Mouse (Mus musculus): Measurements from ENCODE around the gene Stk24.

Gene Stk24

DNA sequence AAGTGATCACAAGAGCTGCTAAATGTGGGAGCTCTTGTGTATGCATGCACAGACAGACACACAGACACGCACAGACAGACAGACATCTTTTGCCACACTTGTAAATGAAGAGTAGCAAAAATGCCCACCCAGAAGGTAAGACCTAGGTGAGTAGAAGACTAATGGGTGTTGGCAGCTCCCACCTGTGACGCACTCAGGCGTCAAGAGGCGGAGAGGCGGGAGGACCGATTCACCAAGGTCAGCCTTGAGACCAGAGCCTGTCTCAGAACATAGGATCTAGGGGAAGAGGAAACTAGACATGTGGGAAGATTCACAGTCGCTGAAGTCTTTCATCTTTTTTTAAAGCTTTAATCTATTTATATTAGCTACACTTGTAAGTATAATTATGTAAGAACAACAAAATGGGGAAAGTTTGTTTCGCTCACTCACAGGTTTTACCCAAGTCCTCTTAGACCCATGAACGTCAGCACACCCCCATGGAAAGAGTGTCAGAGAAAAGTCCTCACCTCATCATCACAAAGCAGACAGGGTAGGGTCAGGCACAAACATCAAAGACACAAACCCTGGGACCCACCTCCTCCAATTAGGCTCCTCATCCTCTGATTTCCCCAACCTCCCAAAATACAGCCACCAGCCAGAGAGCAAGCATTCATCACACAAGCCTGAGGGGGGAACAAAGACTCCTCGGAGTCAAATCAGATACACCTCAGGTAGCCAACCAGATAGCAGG, 26.0 kb downstream of the Stk24 start:
- in situ Hi-C loops (cut with MboI; ENCODE audit: low sequenced_read_pairs), result no loop called here

DNA sequence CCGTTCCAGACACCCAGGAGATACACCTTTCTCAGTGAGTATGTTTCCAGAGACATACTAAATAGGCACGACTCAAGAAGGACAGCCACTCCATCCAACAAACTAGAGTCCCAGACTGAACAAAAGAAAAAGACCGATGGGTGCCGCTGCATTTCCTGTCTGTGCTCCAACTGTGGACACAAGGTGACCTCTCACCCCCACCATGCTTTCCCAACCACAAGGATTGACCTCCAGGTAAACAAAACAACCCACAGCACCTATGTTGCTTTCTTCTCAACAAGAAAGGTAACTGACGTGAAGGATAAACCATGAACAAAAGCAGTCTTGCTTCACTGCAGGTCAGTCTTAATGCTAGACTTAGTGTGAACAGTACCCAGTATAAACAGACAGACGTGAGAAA, 27.1 kb downstream of the Stk24 start:
- in situ Hi-C loops (cut with MboI; ENCODE audit: low sequenced_read_pairs), result no loop called here

DNA sequence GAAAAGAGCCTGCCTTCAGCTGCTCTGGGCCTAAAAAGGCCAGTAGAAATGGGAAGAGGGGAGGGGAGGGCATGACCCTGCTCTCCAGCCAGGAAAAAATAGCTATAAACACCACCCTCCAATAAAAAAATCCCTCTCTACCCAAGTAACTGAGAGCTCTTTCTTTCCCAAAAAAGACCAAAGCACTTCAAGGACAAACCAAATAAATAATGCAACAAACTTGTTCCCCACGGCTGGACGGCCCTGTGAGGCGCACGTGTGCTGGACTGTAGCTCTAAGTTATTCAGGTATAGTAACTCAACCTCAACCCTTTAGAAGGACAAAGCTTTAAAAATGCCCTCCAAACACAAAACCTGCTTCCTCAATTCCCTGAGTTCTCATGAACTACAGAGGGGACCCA, 28.1 kb downstream of the Stk24 start:
- in situ Hi-C loops (cut with MboI; ENCODE audit: low sequenced_read_pairs), result no loop called here

- in situ Hi-C loops (cut with MboI; ENCODE audit: low sequenced_read_pairs), result no loop called here
These were observed 29.8 kb downstream of the Stk24 start for GRCm38 (mm10) chr14:121350011-121350410.

- in situ Hi-C loops (cut with MboI; ENCODE audit: low sequenced_read_pairs), result no loop called here
These were observed 30.5 kb downstream of the Stk24 start for GRCm38 (mm10) chr14:121349291-121349690.

DNA sequence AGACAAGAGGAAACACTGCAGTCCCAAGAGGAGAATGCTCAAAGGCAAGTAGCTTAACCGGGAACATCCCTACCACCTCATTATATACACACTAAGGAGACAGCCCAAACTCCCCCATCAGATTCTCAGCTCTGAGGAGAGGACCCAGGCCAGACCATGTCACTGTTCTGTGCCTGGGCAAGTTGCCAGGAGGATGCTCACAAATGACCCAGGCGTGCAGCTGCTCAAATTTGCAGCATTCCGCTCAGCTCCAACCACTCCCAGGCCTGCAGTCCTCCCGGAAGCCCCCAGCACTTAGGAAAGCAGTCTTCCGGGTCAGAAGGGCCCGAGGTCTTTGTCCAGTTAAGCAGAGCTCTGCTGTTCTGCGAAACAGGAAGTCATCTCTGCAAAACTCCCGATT, 31.6 kb downstream of the Stk24 start:
- in situ Hi-C loops (cut with MboI; ENCODE audit: low sequenced_read_pairs), result no loop called here

DNA sequence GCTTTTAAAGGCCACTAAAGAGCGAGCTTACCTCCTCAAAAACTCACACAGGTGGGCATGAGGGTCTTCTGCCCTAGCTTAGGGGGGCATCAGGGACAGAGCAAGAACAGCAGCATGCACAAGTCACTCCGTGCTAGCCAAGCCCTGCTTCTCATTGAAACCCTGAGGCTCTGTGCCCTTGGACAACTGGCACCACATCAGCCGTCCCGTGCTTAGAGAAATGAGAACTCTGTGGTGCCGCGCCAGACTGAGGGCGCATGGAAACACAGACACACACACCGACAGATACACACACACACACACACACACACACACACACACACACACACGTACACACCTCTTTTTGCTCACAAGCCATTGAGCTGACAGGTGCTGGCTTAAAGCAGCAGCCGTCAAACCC, 32.7 kb downstream of the Stk24 start:
- in situ Hi-C loops (cut with MboI; ENCODE audit: low sequenced_read_pairs), result no loop called here

- in situ Hi-C loops (cut with MboI; ENCODE audit: low sequenced_read_pairs), result no loop called here
These were observed 33.2 kb downstream of the Stk24 start for GRCm38 (mm10) chr14:121346654-121347053.

GRCm38 (mm10) chr14:121346053-121346452, 33.8 kb downstream of the Stk24 start:
- in situ Hi-C loops (cut with MboI; ENCODE audit: low sequenced_read_pairs), result no loop called here

DNA sequence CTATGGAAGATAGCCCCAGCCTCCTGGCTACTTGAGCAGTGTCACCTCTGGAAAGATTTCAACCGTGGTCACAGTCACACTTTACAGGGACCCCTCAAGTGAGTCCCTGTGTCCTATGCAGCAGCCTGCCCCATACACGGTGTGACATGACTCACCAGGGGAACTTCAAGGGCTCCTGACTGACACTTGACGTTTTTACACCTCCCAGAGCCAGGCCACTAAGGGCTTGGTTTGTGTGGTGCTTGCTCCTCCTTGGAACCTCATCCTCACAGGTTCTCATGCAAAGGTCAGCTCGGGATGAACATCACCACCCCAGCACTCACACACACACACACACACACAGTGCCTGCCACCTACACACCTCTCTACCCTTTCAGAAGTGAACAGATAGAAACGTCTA, 34.9 kb downstream of the Stk24 start:
- in situ Hi-C loops (cut with MboI; ENCODE audit: low sequenced_read_pairs), result no loop called here

DNA sequence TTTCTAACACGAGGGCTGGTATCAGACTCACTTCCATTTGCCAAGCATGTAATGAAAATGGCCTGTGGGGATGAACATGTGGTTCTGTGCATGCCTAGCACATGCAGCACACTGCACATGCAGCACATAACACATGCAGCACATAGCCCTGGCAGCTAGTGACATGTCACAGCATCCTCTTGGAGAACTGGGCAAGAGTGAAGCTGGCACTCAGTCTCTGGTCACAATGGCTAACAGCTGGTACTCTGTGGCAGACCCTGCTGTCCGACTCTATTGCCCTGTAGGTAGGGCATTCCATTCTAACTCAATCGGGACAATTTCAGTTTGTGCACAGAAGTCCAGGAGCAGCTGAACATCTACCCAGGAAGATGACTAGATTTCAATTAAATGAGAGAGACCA, 36.9 kb downstream of the Stk24 start:
- in situ Hi-C loops (cut with MboI; ENCODE audit: low sequenced_read_pairs), result no loop called here

GRCm38 (mm10) chr14:121339951-121340401, 39.8 kb downstream of the Stk24 start:
- in situ Hi-C loops (cut with MboI; ENCODE audit: low sequenced_read_pairs), result no loop called here

- in situ Hi-C loops (cut with MboI; ENCODE audit: low sequenced_read_pairs), result no loop called here
These were observed 40.8 kb downstream of the Stk24 start for GRCm38 (mm10) chr14:121338819-121339573.

DNA sequence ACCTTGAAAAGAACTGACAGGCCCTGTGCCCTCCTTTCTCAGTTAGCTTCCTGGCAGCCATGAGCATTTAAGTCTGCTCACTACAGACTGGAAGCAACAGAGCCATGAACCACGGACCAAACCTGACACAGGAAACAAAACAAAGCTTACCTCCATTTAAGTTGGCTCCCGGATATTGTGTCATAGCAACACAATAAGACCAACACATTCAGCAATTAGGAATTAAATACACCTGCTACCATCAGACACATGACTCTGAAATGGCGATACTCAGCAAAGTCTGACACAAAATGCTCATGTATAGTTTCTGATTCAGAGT, 49.8 kb downstream of the Stk24 start:
- in situ Hi-C loops (cut with MboI; ENCODE audit: low sequenced_read_pairs), result no loop called here

DNA sequence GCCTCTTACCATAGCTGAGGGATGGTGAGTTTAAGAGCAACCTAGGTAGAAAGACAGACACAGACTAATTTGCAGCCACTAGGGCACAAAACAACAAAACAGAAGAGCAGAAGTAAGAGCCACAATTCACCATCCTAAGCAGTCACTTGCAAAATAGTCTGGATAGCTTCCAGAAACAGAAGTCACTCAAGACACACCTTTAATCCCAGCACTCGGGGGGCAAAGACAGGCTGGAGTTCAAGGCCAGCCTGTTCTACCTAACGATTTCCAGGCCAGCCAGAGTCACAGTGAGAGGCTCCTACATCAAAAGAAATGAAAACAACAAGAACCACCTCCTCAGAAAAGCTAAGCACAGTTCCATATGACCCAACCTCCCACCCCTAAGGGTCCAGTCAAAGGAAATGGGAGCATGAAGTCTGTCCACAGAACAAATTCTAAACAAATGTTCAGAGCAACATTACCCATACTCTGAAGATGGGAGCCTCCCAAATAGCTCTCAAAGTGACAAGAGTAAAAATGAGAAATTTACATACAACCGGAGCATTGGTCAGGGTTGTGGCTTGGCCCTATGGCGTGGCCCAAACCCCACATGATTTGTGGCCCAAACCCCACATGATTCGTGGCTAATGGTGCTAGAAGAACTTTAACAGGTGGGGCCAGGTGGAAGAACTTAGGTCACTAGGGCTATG, 50.3 kb downstream of the Stk24 start:
- in situ Hi-C loops (cut with MboI; ENCODE audit: low sequenced_read_pairs), result no loop called here

GRCm38 (mm10) chr14:121328878-121329277, 50.9 kb downstream of the Stk24 start:
- in situ Hi-C loops (cut with MboI; ENCODE audit: low sequenced_read_pairs), result no loop called here

DNA sequence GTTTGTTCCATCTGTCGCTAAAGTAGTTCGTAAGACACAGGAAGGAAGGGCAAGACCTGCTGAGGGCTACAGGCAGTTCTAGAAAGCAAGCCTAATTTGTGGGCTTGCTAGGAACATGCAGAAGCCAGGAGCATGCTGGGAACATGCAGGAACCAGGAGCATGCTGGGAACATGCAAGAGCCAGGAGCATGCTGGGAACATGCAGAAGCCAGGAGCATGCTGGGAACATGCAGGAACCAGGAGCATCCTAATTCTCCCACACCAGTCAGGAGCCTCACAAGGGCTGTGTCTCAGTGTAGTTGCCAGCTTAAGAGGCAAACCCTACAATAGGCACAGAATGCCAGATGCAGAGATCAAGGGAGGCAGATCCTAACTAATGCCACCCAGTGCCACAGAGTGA, 53.4 kb downstream of the Stk24 start:
- in situ Hi-C loops (cut with MboI; ENCODE audit: low sequenced_read_pairs), result no loop called here

DNA sequence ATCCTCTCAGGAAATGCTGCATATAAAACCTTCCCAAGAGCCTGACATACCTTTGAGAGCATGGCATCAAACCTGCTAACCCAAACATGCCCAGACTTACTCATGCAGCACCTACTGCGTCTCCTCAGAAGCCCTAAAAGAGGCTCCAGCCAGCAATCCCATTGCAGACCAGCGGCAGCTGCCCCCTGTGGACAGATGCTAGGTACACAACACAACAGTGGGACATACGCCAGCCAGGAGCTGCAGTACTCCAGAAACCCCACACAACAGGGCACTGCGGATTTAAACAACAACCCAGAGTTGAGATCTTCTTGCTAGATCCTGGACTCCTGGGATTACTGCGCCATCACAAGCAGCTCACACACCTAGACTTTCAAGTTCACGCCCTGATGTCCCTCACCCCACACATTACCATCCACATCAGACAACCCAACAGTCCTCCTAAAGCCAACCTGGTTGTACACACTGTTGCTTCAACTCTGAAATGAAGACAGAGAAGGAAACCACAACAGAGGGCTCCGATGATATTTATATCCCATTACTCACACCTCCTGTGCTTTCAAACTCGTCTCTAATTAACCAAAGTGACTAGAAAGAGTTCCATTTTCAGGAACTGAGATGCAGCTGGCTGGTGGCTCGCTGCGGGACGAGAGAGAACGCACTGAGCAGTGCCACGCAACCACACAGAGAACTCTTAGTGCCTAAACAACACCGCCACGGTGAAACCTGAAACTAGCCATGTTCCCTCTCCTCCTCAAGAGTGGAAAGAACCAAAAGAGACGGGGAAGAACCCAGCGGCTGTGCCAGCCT, 55.1 kb downstream of the Stk24 start:
- in situ Hi-C loops (cut with MboI; ENCODE audit: low sequenced_read_pairs), result no loop called here

- in situ Hi-C loops (cut with MboI; ENCODE audit: low sequenced_read_pairs), result no loop called here
These were observed 57.2 kb downstream of the Stk24 start for GRCm38 (mm10) chr14:121322641-121323040.

GRCm38 (mm10) chr14:121322150-121322549, 57.7 kb downstream of the Stk24 start:
- in situ Hi-C loops (cut with MboI; ENCODE audit: low sequenced_read_pairs), result no loop called here

- in situ Hi-C loops (cut with MboI; ENCODE audit: low sequenced_read_pairs), result no loop called here
These were observed 61.4 kb downstream of the Stk24 start for GRCm38 (mm10) chr14:121318382-121318781.
